Mouse (Mus musculus): ENCODE results near the gene Npc1l1.

Gene Npc1l1

DNA sequence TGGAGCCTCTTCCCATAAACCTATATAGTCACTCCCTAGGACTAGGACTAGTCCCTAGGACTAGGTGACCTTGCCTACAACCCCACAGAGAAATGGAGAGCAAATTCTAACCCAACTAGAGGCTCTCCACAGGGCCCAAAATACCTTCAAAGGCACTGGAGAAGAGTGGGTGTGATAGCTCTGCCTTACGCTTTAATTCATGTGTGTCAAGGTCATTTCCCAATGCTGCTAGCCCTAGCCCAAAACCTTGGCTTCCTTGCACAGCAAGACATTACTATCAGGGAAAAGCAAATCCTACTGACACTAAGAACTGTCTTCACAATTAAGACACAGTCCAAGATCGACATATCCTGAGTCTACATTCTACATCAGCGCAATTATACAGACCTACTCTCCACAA lies 66.9 kb downstream of the Npc1l1 start:
- DNase-seq (ENCODE audit: low spot score): no peak

DNA sequence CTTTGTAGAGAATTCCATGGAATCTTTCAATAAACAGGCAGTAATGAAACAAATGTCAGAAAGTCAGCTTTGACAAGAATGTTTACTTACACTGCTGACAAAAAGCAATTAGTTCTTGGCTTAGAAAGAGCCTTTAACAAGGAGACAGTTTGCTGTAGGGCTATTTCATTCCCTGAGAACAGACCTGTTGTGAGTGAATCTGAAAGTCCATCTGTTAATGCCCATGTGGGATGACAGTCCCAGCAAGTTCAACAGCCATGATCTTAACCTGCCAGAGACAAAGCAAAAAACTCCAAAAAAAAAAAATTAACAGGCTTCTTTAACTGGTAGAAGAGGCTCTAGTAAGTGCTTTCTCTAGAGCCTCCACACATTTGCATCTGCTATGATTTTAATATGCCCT lies 68.4 kb downstream of the Npc1l1 start:
- no peak for DNase-seq (ENCODE audit: low spot score)
